Mouse (Mus musculus) thymus, postnatal 10 days (tissue): ENCODE data around the gene Rnf8.
"Not testable (repeated sequence)": the region's sequence is repeated elsewhere in the genome, so short reads cannot be mapped to it uniquely, and the experiment has no call there.

Experiments used
- DNase-seq, 2 experiments: peaks; one replicate each; pipeline ENCODE4 v3.0.0; 2021; ENCODE audit warnings: low spot score in 2 of 2

Gene Rnf8

GRCm38 (mm10) chr17:29614115-29615023, at the start of gene Rnf8, which contains the start of gene Gm28043:
Gene Rnf8, plus strand, starts transcription at chr17:29614790.
Gene Gm28043, plus strand, starts transcription at chr17:29614876.
- DNase-seq = peak; percentile 88 to 96

GRCm38 (mm10) chr17:29565521-29565920, 49.1 kb upstream of the Rnf8 start:
- DNase-seq = no peak

GRCm38 (mm10) chr17:29568435-29568834, 46.2 kb upstream of the Rnf8 start:
- no peak for DNase-seq

GRCm38 (mm10) chr17:29569831-29570230, 44.8 kb upstream of the Rnf8 start:
- DNase-seq = no peak

GRCm38 (mm10) chr17:29579579-29580126, 34.9 kb upstream of the Rnf8 start:
- no peak for DNase-seq

GRCm38 (mm10) chr17:29583569-29583968, 31.0 kb upstream of the Rnf8 start:
- DNase-seq = no peak

- DNase-seq = peak; percentile 39 to 44
Measured at GRCm38 (mm10) chr17:29584306-29584705, 30.3 kb upstream of the Rnf8 start.

GRCm38 (mm10) chr17:29584737-29585136, 29.9 kb upstream of the Rnf8 start:
- no peak for DNase-seq

GRCm38 (mm10) chr17:29585446-29585845, 29.1 kb upstream of the Rnf8 start:
- peak; percentile 41 to 48 for DNase-seq

- DNase-seq = no peak
Measured at GRCm38 (mm10) chr17:29586921-29587320, 27.7 kb upstream of the Rnf8 start.

GRCm38 (mm10) chr17:29589221-29589898, 25.2 kb upstream of the Rnf8 start:
- no peak for DNase-seq

- no peak for DNase-seq
Measured at GRCm38 (mm10) chr17:29595891-29596770, 18.5 kb upstream of the Rnf8 start.

GRCm38 (mm10) chr17:29596771-29597132, 17.8 kb upstream of the Rnf8 start:
- DNase-seq = no peak

- no peak for DNase-seq
Measured at GRCm38 (mm10) chr17:29599051-29599450, 15.5 kb upstream of the Rnf8 start.

- DNase-seq = no peak
Measured at GRCm38 (mm10) chr17:29599537-29599936, 15.1 kb upstream of the Rnf8 start.

GRCm38 (mm10) chr17:29601391-29601790, 13.2 kb upstream of the Rnf8 start:
- DNase-seq = no peak

GRCm38 (mm10) chr17:29603283-29603682, 11.3 kb upstream of the Rnf8 start:
- peak in 1 of 2 experiments; percentile 65 for DNase-seq

- not testable (repeated sequence) for DNase-seq
Measured at GRCm38 (mm10) chr17:29613453-29613852, 1.1 kb upstream of the Rnf8 start.

- DNase-seq = peak; percentile 6 to 24
Measured at GRCm38 (mm10) chr17:29615024-29615551, 498 bp downstream of the Rnf8 start.

GRCm38 (mm10) chr17:29615616-29616015, 1.0 kb downstream of the Rnf8 start:
- DNase-seq = no peak

- DNase-seq = no peak
Measured at GRCm38 (mm10) chr17:29619231-29619630, 4.6 kb downstream of the Rnf8 start.
